Mouse (Mus musculus) embryo, embryonic 11 days (tissue): Measurements from ENCODE around the gene Zfp866.

ENCODE experiments used
- DNase-seq: peaks from one replicate; pipeline ENCODE4 v3.0.0-alpha.2; 2015

Gene Zfp866

DNA sequence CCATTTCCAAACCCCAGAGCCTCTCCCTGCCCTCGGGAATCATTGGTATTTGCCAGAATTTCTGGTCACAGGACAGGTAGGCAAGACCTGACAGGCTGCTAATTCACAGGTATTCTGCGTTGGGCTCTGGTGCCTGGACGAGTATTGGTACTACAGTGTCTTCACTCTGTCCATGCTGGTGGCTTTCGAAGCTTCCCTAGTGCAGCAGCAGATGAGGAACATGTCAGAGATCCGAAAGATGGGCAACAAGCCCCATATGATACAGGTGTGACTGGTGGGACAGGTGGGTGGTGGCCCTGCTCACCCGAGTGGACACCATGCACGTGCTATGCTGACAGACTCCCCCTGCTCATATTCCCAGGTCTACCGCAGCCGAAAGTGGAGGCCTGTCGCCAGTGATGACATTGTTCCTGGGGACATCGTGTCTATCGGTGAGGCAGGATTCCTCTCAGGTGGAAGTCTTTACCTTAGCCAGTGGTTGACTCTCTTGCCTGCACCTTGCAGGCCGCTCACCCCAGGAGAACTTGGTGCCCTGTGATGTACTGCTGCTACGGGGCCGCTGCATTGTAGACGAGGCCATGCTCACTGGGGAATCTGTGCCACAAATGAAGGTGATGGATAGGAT is 5.9 kb upstream of the Zfp866 start:
- no peak for DNase-seq

DNA sequence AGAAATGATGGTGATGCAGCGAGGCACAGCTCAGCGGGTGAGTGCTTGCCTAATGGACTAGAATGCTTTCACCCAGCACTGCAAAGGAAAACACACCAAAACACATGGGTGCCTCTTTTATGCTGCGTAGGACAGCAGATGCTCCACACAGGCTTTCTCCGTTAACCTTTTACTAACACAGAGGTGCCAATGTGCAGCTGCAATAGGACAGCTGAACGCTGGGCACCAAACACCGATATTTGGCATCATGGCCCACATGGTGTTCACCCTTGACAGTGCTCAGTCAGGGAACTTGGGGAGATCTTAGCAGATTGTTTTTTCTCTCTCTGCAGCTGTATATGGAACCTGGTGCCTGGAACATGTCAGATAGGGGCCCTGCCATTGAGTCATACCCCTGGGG is 3.9 kb upstream of the Zfp866 start:
- no peak for DNase-seq

DNA sequence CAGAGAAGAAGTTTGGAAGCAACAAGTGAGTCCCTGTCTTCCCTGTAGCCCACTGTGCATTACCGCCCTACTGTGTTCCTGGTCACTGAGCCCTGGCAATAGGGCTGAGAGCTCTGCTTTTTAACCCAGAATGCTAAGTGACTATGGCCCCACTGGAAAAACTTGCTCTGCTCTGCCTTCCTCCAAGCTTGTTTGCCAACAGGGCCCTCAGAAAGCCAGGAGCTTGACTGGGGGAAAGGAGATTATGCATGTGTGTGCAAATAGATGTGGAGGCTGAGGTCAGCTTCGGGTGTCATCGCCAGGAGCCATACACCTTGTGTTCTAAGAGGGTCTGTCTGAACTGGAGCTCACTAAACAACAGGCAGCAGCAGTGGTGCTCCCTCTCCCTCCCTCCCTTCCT is 3.1 kb upstream of the Zfp866 start:
- DNase-seq: no peak

DNA sequence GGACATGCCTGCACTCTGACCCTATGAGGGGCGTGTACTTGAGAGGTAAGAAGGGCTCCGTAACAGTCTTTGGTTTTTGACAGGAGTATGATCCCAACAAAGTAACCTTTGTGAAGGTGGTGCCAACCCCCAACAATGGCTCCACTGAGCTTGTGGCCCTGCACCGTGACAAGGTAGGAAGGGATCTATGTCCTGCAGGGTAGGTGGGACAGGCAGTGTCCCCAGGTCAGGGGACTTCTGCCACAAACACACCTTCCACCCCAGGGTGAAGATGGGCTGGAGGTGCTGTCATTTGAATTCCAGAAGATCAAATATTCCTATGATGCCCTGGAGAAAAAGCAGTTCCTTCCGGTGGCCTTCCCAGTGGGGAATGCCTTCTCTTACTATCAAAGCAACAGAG is 2.7 kb upstream of the Zfp866 start:
- DNase-seq: no peak

DNA sequence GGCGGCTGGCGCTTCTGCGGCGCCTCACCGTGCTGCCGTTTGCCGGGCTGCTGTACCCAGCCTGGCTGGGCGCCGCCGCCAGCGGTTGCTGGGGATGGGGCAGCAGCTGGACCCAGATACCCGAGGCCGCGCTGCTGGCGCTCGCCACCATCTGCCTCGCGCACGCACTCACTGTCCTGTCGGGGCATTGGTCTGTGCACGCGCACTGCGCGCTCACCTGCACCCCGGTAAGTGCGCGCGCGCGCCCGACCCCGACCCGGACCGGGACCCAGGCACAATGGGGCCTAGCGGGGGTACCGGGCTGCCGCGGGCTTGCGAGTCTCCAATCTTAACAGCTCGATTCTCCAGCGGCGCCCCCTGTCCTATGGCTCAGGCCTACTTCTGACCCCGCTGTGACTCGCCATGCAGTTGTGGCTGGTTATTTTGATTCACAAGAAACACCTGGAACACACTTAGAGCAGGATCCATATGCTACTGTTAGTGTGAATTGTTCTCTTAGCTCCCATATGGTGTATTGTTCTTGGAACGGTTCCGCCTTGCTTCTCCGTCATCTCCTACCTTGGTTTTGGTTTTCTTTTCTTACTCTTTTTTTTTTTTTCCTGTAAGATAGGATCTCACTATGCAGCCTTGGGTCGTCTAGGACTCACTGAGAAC is 564 bp upstream of the Zfp866 start:
- DNase-seq: peak; percentile 65

DNA sequence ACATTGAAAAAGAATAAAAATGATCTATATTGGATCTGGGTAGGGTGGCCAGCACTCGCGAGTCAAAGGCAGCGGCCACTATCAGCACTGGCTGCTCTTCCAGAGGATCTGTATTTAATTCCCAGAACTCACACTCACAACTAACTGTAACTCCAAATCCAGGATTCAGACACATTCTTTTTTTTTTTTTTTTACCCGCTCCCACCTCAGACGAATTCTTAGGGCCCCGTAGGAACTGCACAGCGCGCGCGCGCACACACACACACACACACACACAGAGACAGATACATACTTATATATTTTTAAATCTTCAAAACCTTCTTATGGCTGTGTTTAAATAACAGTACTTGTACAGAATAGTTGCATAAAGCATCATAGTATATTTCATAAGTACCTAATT is 614 bp downstream of the Zfp866 start:
- DNase-seq: peak; percentile 40

DNA sequence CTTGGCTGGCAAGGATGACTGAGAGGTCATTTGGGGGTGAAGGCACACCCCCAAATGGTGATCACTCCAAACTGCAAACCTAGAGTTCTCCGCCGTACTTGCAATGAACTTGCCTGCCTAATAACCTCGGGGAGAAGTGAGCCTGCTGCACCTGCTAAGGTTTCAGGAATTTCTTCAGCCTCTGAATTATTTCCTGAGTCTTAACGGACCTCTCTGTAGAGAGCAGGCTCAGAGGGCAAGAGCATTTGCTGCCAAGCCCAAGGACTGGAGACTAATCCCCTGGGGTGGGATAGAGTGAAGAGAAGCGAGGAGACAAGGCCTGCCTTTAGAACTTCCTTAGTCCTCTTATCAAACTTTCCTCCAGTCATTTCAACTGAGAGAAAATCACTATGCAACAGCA is 1.2 kb downstream of the Zfp866 start:
- no peak for DNase-seq

DNA sequence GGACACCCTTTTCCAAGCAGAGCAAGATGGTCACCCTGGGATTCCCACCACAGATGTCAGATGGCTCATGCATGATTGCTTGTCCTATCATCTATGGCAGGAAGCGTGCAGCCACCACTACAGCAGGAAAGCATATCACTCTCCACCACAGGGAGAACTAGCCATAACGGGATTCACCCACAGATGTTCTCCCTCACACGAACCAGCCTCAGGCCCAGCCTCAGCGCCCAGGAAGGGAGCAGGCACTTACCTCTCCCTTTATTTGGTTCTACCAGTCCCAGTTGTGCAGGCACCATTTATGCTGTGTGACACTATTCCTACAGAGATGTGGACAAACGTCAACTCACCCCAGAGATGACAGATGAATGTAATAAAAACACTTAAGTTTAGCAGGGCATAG is 1.9 kb downstream of the Zfp866 start:
- no peak for DNase-seq

DNA sequence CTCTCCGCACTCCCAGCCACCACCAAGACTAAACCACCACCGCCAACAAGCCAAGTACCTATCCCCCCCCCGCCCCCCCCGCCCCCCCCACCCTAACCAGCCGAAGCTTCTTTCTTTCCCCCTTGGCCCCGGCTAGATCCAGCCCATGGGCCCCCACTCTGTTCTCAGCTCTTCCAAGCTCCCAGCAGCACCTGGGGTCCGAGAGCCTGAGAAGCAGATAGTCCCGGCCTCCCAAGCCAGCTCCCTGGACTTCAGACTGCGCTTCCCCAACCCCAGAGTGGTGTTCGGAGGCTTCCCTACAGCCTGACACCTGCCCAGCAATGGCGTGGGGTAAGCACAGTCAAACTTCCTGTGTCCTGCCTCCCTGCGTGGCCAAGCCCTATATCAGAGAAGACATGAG is 13.9 kb downstream of the Zfp866 start:
- DNase-seq: no peak

DNA sequence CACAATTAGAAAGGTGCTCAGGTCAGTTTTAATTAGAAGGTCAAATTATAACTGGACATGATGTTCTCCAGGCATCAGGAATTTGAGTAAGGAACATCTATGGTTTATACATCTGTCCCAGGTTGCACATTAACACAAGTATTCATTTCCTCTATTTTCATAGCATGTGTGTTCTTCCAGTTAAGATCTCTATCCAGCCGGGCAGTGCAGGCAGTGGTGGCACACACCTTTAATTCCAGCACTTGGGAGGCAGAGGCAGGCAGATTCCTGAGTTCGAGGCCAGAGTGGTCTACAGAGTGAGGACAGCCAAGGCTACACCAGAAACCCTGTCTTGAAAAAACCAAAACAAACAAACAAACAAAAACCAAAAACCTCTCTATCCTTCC is 15.8 kb downstream of the Zfp866 start:
- DNase-seq: no peak

DNA sequence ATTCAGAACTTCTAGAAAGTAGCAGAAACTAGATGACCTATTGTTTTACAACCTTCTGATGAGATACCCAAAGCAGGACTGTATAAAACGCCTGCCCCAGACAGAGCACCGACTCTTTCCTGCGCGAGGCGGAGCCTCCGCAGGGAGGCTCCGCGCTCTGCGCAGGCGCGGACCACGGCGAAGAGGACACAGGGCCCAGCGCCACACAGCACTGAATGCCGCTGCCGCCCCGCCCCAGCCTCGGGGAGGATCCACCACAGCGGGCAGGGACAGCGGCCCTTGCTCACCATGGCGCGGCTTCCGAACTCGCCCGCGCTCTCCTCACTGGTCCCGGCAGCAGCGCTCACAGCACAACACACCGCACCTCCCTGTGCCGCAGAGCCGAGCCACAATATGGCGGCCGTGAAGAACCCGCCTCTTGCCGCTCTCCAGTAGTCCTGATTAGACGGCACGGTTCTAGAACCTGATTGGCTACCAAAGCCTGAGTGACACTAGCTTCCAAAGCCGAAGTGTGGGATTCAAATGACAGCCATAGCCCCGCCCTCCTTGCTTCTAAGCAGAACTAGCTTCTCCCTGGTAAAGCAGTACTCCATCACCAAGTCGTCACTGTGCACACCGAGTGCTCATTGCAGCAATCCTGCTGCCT is 16.4 kb downstream of the Zfp866 start, which contains the start of gene Gm20422:
Gene Gm20422 (minus strand): TSS at position 384 of the 646 bp plus-strand sequence.
- DNase-seq: peak; percentile 98

DNA sequence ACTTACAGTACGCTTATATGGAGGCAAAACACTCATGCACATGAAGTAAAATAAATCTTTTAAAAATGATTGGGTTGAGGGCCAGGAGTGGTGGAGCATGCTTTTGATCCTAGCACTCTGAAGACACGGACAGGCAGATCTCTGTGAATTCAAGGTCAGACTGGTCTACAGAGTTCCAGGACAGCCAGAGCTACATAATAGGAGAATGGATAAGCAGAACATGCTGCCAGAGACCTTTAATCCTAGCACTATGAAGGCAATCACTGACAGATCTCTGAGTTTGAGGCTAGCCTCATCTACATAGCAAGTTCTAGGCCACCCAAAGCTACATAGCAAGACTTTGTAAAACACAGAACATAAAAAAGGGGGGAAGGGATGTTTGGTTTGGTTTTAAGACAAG is 18.9 kb downstream of the Zfp866 start:
- no peak for DNase-seq

DNA sequence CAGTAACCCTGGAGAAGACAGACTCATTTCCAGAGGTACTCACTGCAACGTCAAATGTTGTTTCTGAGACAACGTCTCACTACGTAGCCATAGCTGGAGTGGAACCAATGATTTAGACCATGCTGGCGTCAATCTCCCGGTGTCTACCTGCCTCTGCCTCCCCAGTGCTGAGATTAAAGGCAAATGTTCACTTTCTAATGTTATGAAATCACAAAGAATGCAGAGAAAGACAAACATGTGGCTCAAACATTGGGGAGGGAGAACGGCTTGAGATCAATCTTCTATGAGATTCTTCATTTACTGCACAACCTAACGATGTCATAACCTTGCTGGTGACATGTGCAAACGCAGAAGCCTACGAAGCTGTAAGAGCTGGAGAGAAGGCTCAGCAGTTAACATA is 19.8 kb downstream of the Zfp866 start:
- no peak for DNase-seq

DNA sequence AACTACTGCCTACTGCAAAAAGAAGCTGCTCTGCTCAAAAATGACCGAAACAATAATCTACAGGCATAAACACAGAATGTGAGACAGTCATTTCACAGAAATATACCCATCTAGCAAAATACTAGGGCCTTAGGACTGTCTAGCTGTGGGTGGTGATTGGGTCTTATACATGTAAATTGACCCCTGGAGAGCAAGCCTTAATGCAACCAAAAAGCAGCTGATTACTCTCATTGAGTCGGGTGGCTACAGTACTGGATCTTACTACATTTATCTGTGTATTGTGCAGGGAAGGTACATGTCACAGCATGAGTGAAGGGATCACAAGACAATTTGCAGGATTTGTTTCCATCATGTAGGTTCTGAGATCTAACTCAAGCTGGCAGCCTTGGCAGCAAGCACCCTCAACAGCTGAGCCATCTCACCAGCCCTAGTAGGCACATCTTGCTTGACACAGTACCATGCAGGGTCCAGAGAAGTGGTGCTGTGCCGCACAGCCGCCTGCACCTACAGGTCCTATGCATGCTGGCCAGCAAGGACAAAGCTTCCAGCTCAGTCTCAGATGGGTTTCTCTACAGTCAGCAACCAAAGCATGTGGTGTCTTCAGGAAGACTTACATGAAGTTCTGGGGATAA is 29.0 kb downstream of the Zfp866 start:
- DNase-seq: no peak

DNA sequence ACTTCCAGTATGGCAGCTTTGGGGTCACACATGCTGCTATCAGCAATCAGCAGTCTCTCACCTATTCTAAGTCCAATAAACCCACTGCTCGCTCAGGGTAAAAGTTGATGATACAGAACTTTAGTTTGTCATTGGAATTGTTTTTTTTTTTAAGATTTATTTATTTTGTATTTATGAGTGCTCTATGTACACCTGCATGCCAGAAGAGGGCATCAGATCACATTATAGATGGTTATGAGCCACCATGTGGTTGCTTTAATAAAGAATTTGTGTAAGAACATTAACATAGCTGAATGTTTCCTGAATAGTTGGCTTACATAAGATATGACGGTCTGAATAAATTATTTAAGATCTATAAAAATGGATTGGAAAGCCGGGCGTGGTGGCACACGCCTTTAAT is 32.7 kb downstream of the Zfp866 start:
- no peak for DNase-seq

DNA sequence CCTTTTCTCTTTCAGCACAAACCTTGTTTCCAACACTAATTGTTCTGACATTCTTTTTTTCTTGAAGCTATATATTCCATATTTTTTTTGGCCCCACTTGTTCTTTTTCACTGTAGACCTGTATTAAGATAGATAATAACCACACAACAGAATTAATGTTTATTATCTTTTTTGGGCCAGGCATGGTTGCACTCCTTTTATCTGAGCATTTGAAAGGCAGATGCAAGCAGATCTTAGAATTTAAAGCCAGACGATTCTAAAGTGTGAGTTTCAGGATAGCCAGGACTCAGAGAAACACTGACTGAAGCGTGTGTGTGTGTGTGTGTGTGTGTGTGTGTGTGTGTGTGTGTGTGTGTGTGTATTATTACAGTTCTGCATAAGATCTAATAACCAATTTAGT is 38.5 kb downstream of the Zfp866 start:
- DNase-seq: no peak

DNA sequence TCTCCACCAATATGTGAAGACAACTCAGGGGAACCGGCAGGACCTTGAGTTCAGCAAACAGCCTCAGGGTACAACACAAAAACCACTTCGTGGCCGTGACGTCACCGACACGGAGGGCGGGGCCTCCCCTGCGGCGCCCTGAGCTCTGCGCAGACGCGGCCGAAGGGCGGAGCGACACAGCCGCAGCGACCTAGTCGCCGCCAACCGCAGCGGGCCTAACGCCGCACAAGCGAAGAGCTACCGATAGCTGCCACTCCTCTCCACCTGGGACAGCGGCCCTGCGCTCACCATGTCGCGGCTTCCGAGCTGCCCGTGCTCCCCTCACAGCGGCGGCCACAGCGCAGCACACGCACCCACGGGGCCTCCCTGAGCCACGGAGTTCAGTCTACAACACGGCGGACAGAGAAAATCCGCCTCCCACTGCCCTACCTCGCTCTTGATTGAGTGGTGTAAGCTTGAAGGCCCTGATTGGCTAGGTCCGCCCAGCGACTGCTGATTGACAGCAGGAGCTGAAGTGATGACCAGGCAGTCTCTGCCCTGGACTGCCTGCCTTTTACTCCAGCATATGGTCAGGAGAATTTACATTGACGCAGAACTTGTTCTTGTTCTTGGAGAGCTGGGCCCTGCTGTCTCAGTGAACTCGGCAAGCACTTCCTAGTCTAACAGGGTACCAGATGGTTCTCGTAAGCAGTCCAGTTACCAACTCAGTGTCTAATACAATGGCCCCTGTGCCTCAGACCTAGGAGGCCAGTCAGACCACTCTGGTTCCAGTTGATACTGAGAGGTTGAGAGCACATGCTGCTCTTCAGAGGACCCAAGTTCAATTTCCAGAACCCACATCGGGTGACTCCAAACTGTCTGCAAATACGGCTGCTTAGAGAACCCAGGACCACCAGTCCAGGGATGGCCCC is 41.2 kb downstream of the Zfp866 start, which contains the start of gene Zfp963:
Gene Zfp963 (minus strand): TSS at position 427 of the 911 bp plus-strand sequence.
- DNase-seq: peak; percentile 96

DNA sequence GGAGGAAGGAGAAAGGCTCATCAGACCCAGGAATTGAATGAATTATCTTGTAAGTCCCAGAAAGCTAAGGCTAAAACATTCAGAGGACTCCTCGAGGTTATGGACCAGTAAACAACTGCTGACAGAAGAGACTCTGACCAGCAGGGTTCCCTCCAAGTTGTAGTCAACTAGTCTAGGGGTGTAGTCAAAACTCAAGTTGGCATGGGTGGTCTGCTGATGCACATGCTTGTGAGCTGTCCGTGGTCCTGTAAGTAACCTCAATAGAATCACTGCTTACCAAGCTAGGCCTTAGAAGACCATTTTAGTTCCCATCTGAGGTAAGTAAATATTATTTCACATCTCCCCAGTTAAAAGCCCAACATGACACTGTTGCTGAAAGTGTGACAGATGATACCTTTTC is 49.7 kb downstream of the Zfp866 start:
- peak; percentile 29 for DNase-seq

DNA sequence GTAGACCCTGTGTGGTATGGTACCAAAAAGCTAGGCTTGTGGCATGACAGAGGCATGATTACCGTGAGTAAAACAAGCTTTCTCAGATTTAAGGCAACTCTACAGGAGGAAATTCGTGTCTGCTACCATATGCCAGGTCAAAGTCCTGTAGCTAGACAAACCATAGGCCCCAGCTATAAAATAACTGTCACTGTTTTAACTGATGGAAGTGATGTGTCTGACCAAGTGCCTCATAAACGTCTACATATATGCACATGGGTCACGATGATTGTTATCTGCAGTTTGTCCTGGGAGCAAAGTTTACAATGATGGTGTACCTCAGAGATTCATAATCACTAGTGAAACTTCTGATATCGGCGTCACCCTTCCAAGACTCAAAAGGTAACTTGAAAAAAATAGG is 50.2 kb downstream of the Zfp866 start:
- no peak for DNase-seq

DNA sequence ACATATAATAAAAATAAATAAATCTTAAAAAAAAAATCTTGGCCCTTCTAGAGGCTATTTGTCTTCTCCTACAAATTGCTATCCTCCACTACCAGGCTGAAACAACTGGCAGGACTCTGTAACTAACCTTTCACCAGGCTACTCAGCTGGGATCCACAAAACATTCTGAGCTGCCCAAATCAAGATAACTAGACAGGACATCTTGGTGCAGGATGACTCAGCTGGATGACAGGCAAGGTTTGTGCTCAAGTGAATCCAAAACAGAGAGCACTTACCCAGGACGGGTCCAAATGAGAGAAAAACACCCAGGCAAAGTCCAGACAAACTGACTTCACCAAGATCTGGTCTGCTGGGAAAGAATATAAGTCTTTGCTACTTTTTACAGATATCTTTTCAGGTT is 55.5 kb downstream of the Zfp866 start:
- DNase-seq: no peak

DNA sequence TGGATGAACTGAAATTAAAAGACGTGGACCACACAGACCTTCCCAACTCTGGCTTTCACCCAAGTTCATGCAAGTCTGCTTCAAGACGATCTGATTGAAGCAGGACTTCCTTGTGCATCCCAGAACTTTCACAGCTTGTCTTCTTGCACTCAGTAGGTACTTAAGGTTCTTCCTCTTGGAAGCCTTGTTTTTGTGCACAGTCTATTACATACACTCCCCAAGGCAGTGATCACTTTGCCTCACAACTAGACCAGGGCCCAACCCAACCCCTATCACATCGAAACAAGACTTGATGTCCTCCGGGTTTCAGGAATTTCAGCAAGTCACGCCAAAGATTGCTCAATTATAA is 73.8 kb downstream of the Zfp866 start:
- DNase-seq: no peak

DNA sequence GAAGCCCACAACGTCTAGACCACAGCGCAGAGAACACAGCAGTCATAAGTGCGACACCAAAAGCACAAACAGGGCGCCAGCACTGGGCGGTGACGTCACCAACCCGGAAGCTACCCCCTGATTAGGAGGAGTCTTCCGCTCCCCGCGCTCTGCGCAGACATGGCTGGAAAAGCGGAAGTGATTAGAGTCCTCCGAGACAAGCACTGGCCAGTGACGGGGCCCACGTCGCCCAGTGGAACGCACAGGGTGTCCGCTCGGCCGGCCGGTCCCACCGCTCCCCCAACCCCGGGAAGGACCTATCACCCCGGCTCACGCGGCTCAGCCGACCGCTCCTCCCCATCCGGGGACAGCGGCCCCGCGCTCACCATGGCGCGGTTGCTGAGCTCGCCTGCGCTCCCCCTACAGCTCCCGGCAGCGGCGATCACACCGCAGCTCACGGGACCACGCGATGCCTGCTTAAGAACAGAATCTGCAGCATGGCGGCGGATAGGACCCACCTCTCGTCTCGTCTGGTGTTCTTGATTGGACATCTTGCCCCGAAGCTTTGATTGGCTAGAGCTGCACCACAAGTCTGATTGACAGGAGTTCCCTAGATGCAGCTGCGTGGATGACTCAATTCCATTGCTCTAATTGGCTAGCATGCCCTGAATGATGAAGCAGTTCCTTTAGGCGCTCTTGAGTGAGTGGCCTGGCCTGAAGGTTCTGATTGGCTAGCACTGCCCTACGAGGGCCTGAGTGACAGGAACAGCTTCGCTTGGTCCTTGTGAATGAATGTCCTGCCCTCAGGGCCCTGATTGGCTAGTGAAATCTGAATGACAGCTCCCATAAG is 74.4 kb downstream of the Zfp866 start:
- peak; percentile 97 for DNase-seq
